Mouse (Mus musculus): ENCODE measurements around the gene F5. TPM values are rescaled to one million over a fixed set of nuclear protein-coding genes. Genes with fewer than 3 reads are reported as not detected.
"Not testable (repeated sequence)": the region's sequence is repeated elsewhere in the genome, so short reads cannot be mapped to it uniquely, and the experiment has no call there.

Gene F5
- total RNA-seq, 2 experiments from 2014 or later: 0.57 to 0.68 TPM

GRCm38 (mm10) chr1:164223089-164223488, 71.5 kb downstream of the F5 start:
- DNase-seq (ENCODE audit: extremely low spot score in 1 of 2, low spot score in 1 of 2): no peak

- DNase-seq (ENCODE audit: extremely low spot score in 1 of 2, low spot score in 1 of 2): not testable (repeated sequence)
These were observed 80.4 kb downstream of the F5 start for GRCm38 (mm10) chr1:164231937-164232570.

DNA sequence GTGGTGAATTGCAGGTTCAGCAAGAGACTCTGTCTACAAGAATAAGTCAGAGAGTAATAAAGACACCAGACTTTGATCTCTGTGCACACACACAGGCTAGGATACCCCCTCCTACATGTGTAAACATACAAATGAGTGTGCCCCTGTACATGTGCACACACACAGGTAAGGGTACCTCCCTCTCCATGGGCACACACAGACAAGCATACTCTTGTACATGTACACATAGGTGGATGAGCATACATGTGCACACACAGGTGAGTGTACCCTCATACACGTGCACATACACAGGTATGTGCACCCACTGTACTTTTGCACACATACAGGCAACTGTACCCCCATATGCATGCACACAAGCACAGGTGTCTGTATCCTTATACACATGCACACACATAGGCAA, 81.8 kb downstream of the F5 start:
- DNase-seq (ENCODE audit: extremely low spot score in 1 of 2, low spot score in 1 of 2): no peak

DNA sequence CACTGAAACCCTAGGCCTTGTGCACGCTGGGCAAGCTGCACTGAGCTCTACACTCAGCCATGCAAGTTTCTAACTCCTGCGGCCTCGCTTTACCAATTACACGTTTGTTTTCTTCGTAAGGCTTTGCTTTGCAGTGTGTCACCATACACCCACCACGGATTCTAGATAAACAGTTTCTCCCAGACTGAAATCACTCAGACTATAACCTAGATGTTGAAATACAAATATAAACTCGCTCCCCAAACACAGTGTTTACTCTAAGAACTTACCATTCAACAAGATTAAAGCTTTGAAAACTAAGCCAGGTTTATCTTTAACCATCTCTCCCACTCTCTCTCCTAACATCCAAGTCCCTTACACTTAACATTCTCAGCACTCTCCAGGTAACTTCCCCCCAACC, 83.4 kb downstream of the F5 start:
- DNase-seq (ENCODE audit: extremely low spot score in 1 of 2, low spot score in 1 of 2): no peak

DNA sequence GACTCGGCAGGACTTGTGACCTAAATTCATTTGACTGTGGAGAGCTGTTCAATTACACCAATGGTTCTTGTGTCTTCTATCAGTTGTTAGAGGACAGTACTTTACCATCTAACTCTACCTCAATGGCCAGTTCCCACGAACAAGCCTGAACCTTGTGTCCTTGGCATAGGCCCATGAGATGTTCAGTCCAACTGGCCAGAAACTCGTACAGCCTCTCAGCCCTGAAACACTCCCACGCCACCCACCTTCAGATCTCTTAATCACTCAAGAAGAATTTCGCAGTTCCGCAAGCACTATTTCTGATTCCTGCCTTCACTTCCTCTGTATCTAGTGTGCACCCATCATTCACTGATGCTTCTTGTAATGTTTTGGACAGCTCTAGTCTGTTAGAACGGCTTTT, 84.4 kb downstream of the F5 start:
- DNase-seq (ENCODE audit: extremely low spot score in 1 of 2, low spot score in 1 of 2): no peak

GRCm38 (mm10) chr1:164241494-164241893, 89.9 kb downstream of the F5 start:
- no peak for DNase-seq (ENCODE audit: extremely low spot score in 1 of 2, low spot score in 1 of 2)

DNA sequence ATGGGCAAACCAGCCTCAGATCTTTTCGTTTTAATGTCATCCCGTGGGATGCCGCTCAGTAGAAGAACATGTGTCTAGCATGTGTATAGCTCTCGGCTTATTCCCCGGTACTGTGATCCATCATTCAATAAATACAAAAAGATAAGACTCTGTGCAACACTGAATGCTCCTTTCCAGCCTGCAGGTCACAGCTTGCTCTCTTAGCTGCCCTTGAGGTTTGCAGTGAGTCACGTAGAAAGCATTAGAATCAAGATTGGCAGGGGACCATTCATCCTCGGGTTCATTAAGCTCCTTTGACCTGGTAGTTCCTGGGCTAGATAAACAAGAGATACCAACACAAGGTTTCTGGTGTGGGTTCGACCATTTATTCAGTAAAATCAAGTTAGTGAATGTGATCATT, 91.2 kb downstream of the F5 start:
- no peak for DNase-seq (ENCODE audit: extremely low spot score in 1 of 2, low spot score in 1 of 2)

DNA sequence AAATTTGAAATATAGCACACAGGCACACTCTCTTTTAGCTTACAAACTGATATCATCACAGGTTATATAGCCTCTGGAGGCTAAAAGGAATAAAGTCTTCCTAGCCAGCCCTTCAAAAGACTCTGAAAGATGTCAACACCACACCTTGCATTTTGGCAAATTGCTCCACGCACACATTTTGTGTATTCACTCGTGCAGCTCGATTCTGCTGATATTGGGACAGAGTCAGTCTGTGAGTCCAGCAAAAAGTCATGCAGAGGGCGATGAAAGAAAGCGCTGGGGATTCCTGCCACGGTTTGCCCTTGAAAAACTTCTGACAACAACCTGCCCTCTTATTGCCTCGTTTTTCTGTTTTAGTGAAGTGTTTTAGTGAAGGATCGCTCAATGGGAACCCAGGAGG, 95.8 kb downstream of the F5 start:
- no peak for DNase-seq (ENCODE audit: extremely low spot score in 1 of 2, low spot score in 1 of 2)

GRCm38 (mm10) chr1:164247971-164248370, 96.3 kb downstream of the F5 start:
- DNase-seq (ENCODE audit: extremely low spot score in 1 of 2, low spot score in 1 of 2): no peak

- DNase-seq (ENCODE audit: extremely low spot score in 1 of 2, low spot score in 1 of 2): peak; percentile 95
These were observed 97.1 kb downstream of the F5 start, which contains the start of gene Slc19a2 for GRCm38 (mm10) chr1:164248465-164249331. Gene Slc19a2 (plus strand): TSS chr1:164249046.

DNA sequence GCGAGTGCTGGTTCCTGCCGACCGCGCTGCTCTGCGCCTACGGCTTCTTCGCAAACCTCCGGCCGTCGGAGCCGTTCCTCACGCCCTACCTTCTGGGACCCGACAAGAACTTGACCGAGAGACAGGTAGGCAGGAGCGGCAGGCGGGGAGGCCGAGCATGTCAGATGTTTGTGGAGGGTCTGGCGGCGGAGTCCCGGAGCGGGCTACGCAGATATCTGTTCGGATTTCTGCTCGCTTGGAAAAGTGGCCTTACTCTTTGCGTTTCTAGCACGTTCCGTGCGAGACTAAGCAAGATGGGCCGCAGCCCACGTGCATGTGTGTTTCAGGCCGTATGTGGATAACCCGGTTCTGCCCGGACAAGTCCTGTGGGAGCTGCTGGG, 97.7 kb downstream of the F5 start:
- peak in 1 of 2 experiments; percentile 28 for DNase-seq (ENCODE audit: extremely low spot score in 1 of 2, low spot score in 1 of 2)

GRCm38 (mm10) chr1:164250391-164251150, 98.9 kb downstream of the F5 start:
- DNase-seq (ENCODE audit: extremely low spot score in 1 of 2, low spot score in 1 of 2): no peak

GRCm38 (mm10) chr1:164251438-164251837, 99.8 kb downstream of the F5 start:
- DNase-seq (ENCODE audit: extremely low spot score in 1 of 2, low spot score in 1 of 2): no peak

- no peak for DNase-seq (ENCODE audit: extremely low spot score in 1 of 2, low spot score in 1 of 2)
These were observed 100.9 kb downstream of the F5 start for GRCm38 (mm10) chr1:164252551-164252950.

- no peak for DNase-seq (ENCODE audit: extremely low spot score in 1 of 2, low spot score in 1 of 2)
These were observed 103.2 kb downstream of the F5 start for GRCm38 (mm10) chr1:164254836-164255235.

GRCm38 (mm10) chr1:164260171-164261028, 108.8 kb downstream of the F5 start:
- no peak for DNase-seq (ENCODE audit: extremely low spot score in 1 of 2, low spot score in 1 of 2)

- DNase-seq (ENCODE audit: extremely low spot score in 1 of 2, low spot score in 1 of 2): no peak
These were observed 109.9 kb downstream of the F5 start for GRCm38 (mm10) chr1:164261553-164261952.
